Mouse (Mus musculus) ES-Bruce4 (cell line): ENCODE data around the gene Ovca2.

Experiments
- CTCF ChIP-seq: IDR thresholded peaks from one replicate; pipeline ENCODE4 v1.8.1; 2011; ENCODE audit warnings: low read depth, low read length
- EP300 ChIP-seq: IDR thresholded peaks from 2 replicates; pipeline ENCODE4 v1.6.1; 2011; ENCODE audit warnings: low read depth, low read length; ENCODE audit not compliant: insufficient read depth
- POLR2A ChIP-seq: IDR thresholded peaks from one replicate; pipeline ENCODE4 v1.8.1; 2011; ENCODE audit warnings: low read length; ENCODE audit not compliant: insufficient read depth

GRCm38 (mm10) chr11:75197956-75198355 lies 19.3 kb upstream of the Ovca2 start:
- TF ChIP-seq CTCF (no peak), EP300 (no peak), POLR2A (no peak)
